Mouse (Mus musculus): ENCODE measurements around the gene Col2a1.

Gene Col2a1

GRCm38 (mm10) chr15:98003822-98004739 lies at the start of gene Col2a1:
Col2a1 (minus strand) TSS chr15:98004695.
- DNase-seq (ENCODE audit: low spot score), result no peak

- DNase-seq (ENCODE audit: low spot score), result no peak
These were observed 47.2 kb upstream of the Col2a1 start for GRCm38 (mm10) chr15:98051685-98052084.

GRCm38 (mm10) chr15:98048918-98049700 lies 44.6 kb upstream of the Col2a1 start:
- no peak for DNase-seq (ENCODE audit: low spot score)

- no peak for DNase-seq (ENCODE audit: low spot score)
These were observed 39.9 kb upstream of the Col2a1 start for GRCm38 (mm10) chr15:98044387-98044786.

GRCm38 (mm10) chr15:98043967-98044366 lies 39.5 kb upstream of the Col2a1 start:
- no peak for DNase-seq (ENCODE audit: low spot score)

GRCm38 (mm10) chr15:98042508-98042907 lies 38.0 kb upstream of the Col2a1 start:
- no peak for DNase-seq (ENCODE audit: low spot score)

GRCm38 (mm10) chr15:98039682-98040081 lies 35.2 kb upstream of the Col2a1 start:
- DNase-seq (ENCODE audit: low spot score), result no peak

GRCm38 (mm10) chr15:98036578-98036977 lies 32.1 kb upstream of the Col2a1 start:
- no peak for DNase-seq (ENCODE audit: low spot score)

- DNase-seq (ENCODE audit: low spot score), result no peak
These were observed 30.7 kb upstream of the Col2a1 start for GRCm38 (mm10) chr15:98035076-98035755.

- DNase-seq (ENCODE audit: low spot score), result no peak
These were observed 28.8 kb upstream of the Col2a1 start for GRCm38 (mm10) chr15:98033233-98033748.

GRCm38 (mm10) chr15:98029798-98030197 lies 25.3 kb upstream of the Col2a1 start:
- DNase-seq (ENCODE audit: low spot score), result no peak

GRCm38 (mm10) chr15:98026967-98027904 lies 22.7 kb upstream of the Col2a1 start:
- no peak for DNase-seq (ENCODE audit: low spot score)

- no peak for DNase-seq (ENCODE audit: low spot score)
These were observed 21.1 kb upstream of the Col2a1 start for GRCm38 (mm10) chr15:98025611-98026010.

GRCm38 (mm10) chr15:98023137-98023536 lies 18.6 kb upstream of the Col2a1 start:
- no peak for DNase-seq (ENCODE audit: low spot score)

GRCm38 (mm10) chr15:98021886-98022285 lies 17.4 kb upstream of the Col2a1 start:
- DNase-seq (ENCODE audit: low spot score), result no peak

GRCm38 (mm10) chr15:98019047-98019446 lies 14.6 kb upstream of the Col2a1 start:
- no peak for DNase-seq (ENCODE audit: low spot score)

- no peak for DNase-seq (ENCODE audit: low spot score)
These were observed 13.4 kb upstream of the Col2a1 start for GRCm38 (mm10) chr15:98017925-98018324.

GRCm38 (mm10) chr15:98012810-98013209 lies 8.3 kb upstream of the Col2a1 start:
- DNase-seq (ENCODE audit: low spot score), result no peak

GRCm38 (mm10) chr15:98005181-98005580 lies 686 bp upstream of the Col2a1 start:
- DNase-seq (ENCODE audit: low spot score), result no peak

GRCm38 (mm10) chr15:98004740-98005159 lies 255 bp upstream of the Col2a1 start:
- DNase-seq (ENCODE audit: low spot score), result no peak

Measured in ovary, adult 18-20 months (tissue).